Mouse (Mus musculus): ENCODE measurements around the gene Zfp287.
"Not testable (repeated sequence)": the region's sequence is repeated elsewhere in the genome, so short reads cannot be mapped to it uniquely, and the experiment has no call there.

Zfp287 gene

GRCm38 (mm10) chr11:62731311-62732021 lies at the start of gene Zfp287:
Zfp287 (minus strand) TSS chr11:62731905.
- peak; percentile 96 for DNase-seq (ENCODE audit: low spot score)

DNA sequence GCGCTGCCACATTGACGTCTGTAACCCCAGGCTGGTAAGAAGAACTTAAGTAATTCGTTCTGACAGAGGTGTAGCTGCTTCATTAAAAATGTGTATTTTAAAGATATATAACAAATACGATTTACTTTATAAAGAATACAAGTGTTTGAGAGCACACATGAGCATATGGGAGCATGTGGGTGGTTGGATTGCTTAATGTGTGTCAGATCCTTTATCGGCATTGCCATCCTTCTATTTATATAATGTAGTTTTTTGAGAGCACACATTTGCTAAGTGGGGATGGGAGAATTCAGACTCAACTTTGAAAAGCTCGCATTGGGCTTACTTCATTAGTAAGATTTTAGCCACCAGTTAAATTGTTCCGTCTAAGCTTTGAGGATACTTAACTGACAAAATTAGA lies 44.8 kb upstream of the Zfp287 start:
- no peak for DNase-seq (ENCODE audit: low spot score)

DNA sequence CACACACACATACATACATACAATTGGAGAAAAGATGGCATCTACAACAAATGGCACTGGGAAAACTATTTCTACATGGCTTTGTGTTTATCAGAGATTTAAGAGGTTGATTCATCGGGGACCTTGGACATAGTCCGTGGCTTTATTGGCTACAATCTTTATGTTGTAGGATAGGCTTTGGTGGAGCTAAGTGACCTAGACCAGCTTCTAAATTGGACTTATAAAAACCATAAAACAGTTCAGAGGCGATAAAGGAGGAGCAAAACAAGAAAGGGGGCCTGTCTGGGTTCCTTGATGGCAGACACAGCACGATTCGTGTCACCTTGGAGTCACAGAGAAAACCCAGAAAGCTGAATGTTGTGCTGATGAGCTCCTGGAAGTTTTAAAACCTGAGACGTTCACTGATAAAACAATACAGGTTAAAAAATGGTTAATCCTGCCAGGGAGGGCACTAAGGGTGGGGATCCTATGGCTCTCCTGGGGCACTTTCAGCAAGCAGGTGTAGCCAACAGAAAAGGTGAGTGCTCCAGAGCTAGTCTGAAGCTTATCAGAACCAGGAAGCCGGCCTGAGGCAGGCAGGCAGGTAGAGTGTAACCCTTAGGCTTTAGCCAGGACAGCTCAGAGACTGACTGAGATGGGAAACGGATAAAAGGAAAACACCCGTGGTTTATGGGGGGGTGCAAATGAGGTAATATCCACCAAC lies 29.2 kb upstream of the Zfp287 start:
- no peak for DNase-seq (ENCODE audit: low spot score)

DNA sequence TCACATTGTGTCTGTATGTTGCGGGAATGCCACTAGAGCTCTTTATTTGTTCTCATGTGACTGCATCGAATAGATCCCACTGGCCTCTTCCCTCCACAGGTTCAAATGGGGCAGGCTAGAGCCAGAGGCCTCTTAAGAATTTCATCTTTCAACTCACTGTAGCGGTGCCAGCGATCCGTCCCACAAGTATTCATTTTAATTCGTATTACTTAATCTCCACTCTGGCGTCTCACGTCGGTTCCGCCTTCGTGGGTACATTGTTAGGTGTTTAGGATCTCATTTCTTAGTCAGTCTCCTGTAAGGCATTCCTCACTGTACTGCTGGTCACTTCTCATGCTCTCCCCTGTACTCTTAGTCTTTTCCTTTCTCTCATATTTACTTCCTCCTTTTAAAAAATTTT lies 26.8 kb upstream of the Zfp287 start:
- DNase-seq (ENCODE audit: low spot score), result no peak

- no peak for DNase-seq (ENCODE audit: low spot score)
Measured at GRCm38 (mm10) chr11:62757906-62758305, 26.2 kb upstream of the Zfp287 start.

- DNase-seq (ENCODE audit: low spot score), result no peak
Measured at GRCm38 (mm10) chr11:62757143-62757507, 25.4 kb upstream of the Zfp287 start.

GRCm38 (mm10) chr11:62756456-62757142 lies 24.9 kb upstream of the Zfp287 start:
- peak; percentile 99 for DNase-seq (ENCODE audit: low spot score)

DNA sequence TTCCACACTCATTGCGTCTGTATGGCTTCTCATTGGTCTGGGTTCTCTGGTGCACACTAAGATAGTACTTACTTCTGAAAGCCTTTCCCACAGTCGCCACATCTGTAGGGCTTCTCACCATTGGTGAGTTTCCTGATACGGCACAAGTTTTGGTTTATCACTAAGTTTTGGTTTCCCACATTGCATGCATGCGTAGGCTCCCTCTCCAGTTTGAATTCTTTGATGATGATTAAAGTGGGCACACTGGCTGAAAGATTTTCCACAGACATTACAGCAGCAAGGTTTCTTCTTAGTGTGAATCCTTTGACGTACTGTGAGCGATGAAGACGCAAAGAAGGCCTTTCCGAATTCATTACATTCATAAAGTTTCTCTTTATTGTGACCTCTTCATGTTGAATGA lies 21.1 kb upstream of the Zfp287 start, which contains the start of gene Gm10428:
Gene Gm10428 (plus strand): TSS at position 321 of the 400 bp plus-strand sequence.
- no peak for DNase-seq (ENCODE audit: low spot score)

- DNase-seq (ENCODE audit: low spot score), result no peak
Measured at GRCm38 (mm10) chr11:62752191-62752590, 20.5 kb upstream of the Zfp287 start.

- DNase-seq (ENCODE audit: low spot score), result not testable (repeated sequence)
Measured at GRCm38 (mm10) chr11:62749445-62749844, 17.7 kb upstream of the Zfp287 start.

DNA sequence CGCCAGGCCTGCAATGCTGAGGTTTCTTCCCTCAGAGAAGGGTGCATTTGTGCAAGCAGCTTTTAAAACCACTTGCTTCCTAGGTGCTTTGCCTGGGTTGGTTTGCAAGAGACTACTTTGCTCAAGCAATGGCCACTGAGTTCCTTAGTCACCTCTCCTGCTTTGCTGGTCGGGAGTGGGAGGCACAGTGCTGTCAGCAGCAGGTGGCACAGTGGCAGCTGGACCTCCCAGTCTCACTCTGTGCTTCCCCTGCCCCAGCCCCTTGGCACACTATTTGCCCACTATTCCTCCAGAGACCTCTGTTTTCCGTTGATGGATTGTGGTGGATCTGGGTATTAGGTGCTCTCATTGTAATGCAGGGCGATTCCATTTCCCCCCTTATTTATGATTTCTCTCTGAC lies 16.4 kb upstream of the Zfp287 start:
- DNase-seq (ENCODE audit: low spot score), result no peak

DNA sequence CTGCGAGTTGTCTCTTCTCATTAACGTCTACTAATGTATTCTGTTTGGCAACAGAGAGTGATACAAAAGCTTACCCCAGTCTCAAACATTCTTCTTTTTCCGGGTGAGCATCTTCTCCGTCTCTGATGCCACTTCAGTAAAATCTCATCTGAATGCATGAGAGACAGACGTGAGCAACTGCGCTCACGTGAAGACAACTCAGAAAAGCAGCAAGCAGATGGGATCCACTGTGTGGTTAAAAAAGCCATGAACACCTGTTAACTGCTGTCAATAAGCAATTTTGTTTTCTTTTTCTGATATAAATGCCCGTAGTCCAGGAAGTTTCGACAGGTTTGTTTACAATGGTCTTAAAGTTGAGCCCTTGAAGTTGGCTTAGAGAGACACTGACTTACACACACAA lies 15.5 kb upstream of the Zfp287 start:
- DNase-seq (ENCODE audit: low spot score), result no peak

GRCm38 (mm10) chr11:62746001-62746533 lies 14.4 kb upstream of the Zfp287 start:
- DNase-seq (ENCODE audit: low spot score), result peak; percentile 80

DNA sequence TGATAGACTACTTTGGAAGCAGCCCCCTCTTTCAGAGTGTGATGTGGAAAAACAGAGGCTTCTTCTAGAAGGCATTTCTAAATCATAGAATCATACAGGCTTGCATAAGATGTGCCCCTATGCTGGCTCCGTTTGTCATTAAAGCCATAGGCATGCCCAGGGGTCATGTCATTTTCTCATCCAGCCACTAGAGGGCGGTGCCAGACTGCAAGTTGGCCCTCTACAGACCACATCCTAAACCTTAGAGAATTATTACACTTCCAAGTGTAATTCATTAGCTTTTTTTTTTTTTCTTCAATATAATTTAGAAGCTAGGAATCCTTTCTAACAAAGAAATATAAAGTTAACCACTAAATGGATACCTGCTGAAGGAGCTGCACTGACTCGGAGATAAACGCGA lies 12.4 kb upstream of the Zfp287 start:
- peak; percentile 88 for DNase-seq (ENCODE audit: low spot score)

GRCm38 (mm10) chr11:62742261-62742957 lies 10.7 kb upstream of the Zfp287 start:
- no peak for DNase-seq (ENCODE audit: low spot score)

DNA sequence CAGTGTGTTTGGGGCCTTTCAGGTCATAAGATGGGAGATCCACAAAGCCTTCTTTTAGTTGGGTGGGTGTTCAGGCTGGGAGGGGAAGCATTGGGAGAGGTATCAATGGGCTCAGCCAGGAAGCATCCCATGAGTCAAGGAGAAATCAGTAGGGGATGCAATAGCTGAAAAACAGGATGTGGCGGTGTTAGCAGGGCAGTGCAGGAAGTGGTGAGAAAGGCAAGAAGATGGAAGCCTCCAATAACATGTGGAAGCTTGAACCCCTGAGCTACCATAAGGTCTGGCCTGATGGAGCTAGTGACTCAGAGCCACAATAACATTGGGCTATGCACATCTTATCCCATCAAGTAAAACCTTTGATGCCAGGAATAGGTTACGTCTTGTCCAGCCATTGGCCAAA lies 9.5 kb upstream of the Zfp287 start:
- no peak for DNase-seq (ENCODE audit: low spot score)

- DNase-seq (ENCODE audit: low spot score), result no peak
Measured at GRCm38 (mm10) chr11:62732665-62733064, 960 bp upstream of the Zfp287 start.

GRCm38 (mm10) chr11:62732022-62732387 lies 300 bp upstream of the Zfp287 start:
- DNase-seq (ENCODE audit: low spot score), result no peak

DNA sequence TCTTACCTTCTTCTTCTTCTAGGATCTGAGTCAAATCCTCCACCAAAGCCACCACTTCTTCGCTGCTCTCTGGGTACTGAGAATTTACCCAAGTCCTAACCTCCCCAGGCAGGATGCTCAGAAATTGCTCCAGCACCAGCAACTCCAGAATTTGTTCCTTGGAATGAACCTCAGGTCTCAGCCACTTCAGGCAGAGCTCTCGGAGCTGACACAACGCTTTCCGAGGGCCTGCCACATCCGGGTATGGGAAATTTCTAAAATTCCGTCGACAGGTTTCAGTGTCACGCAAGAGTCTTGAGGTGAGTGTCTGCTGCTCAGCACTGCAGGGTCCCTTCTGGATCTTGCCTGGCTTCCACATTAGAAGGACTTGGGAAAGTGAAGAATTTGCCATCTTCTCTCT lies 3.4 kb downstream of the Zfp287 start:
- DNase-seq (ENCODE audit: low spot score), result no peak

DNA sequence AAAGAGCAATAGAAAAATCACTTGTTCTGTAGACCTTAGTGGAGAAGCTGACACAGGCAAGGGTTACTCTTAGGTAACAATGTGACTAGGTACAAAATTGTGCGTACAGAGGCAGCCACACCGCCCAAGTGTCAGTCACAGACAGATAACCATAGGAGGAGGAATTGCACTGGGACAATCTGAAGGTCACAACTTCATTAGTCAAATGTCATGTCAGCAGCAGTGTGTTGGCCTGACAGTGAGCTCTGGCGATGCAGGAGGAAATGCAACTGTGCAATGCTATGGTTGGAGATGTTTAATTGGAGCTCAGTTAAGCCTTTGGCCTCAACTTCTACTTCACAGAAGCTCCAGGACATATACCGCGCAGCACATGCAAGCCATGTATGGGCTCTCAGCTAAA lies 21.0 kb downstream of the Zfp287 start:
- no peak for DNase-seq (ENCODE audit: low spot score)

DNA sequence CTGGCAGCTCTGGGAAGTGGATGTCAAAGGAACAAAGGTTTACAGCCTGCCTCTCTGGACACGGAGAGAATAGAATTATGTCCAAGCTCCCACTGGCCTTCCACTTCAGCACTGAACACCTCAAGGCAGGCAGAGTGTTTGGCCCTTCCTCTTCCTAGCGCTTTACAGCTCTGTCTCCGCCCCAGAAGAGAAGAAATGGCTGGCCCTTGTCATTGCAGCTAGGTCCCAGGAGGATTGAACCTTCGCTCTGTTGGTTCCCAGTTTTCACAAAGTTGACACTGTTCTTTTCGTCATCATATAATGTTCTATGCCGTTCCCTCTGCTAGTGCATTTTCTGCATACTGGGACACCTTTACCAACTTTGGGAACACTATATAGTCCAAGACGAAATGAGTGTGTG lies 23.5 kb downstream of the Zfp287 start:
- no peak for DNase-seq (ENCODE audit: low spot score)

GRCm38 (mm10) chr11:62706141-62706540 lies 25.6 kb downstream of the Zfp287 start:
- no peak for DNase-seq (ENCODE audit: low spot score)
